Mouse (Mus musculus) retina, postnatal 1 day (tissue): ENCODE results near the gene Rgs10.

Source experiments
- DNase-seq: peaks from one replicate; pipeline ENCODE4 v3.0.0-alpha.2; 2012

Gene Rgs10

GRCm38 (mm10) chr7:128408265-128408664, 10.3 kb downstream of the Rgs10 start:
- peak; percentile 15 for DNase-seq

DNA sequence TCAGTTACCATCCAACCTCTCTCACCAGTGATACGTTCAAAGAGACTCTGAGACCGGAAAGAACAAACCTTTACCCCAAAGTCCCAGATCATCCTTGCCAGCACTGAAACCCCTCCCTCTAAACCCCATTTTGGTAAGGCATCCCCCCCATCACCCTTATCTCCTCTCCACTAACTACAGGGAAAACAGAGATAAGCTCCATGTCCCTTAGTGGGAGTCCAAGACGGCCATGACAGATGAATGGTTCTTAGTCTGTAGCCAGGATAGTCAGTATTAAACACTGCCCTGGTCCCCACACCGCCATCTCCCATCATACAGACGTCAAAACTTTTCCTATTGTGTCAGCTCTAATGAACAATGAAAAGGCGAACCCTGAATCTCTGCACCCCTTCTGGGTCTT, 14.6 kb downstream of the Rgs10 start:
- no peak for DNase-seq

GRCm38 (mm10) chr7:128403586-128403985, 15.0 kb downstream of the Rgs10 start:
- no peak for DNase-seq

DNA sequence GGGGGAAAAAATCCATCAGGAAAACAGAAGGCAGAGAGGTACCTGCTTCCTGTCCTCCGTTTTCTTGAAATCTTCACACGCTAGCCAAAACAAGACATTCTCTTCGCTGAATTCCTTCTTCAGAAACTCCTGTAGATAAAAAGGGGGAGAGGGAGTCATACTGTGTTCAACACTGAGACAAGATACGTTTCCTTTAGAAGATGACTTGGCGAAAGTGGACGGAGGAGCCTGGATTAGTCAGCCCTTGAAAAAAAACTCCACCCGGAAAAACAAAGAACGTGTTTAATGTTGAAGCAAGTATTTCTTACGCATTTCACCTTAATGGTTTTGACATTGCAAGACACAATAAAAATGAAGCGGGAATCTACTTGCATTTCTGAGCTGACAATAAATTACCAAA, 15.4 kb downstream of the Rgs10 start:
- no peak for DNase-seq

DNA sequence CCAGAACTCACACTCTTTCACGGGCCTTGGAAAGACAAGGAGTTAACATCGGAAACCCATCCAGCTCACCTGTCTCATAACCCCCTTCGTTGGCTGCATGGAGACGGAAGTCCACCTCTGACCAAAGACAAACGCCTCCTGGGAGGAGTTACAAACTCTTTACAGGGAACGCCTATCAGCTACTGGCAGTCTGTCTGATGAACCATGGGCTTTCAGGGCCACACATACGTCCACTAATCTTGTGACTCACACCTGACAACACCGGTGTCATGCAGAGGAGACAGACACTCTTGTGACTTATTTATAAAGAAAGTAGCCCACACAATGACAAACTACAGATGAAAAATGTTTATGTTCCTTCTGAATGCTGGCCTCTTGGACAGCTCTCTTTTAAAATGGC, 16.0 kb downstream of the Rgs10 start:
- no peak for DNase-seq

- DNase-seq: no peak
Measured at GRCm38 (mm10) chr7:128398664-128399063, 19.9 kb downstream of the Rgs10 start.

DNA sequence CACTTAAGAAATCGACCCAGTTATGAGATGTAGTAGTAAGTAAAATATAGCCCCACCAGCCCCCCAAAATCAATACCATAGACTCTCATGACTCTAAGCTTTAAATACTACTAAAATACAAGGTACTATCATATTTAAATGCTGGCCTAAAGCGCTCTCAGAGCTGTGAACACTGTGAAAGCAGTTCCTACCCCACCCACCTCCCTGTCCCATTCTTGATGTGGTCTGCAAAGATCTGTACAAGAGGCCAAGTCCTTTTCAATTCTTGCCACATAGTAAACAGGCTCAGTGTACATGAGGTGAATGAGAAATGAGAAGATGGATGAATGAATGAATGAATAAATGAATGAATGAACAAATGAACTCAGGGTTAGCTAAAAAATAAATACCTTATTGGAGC, 21.5 kb downstream of the Rgs10 start:
- no peak for DNase-seq

- DNase-seq: no peak
Measured at GRCm38 (mm10) chr7:128393756-128394155, 24.8 kb downstream of the Rgs10 start.

GRCm38 (mm10) chr7:128392972-128393314, 25.6 kb downstream of the Rgs10 start:
- no peak for DNase-seq

DNA sequence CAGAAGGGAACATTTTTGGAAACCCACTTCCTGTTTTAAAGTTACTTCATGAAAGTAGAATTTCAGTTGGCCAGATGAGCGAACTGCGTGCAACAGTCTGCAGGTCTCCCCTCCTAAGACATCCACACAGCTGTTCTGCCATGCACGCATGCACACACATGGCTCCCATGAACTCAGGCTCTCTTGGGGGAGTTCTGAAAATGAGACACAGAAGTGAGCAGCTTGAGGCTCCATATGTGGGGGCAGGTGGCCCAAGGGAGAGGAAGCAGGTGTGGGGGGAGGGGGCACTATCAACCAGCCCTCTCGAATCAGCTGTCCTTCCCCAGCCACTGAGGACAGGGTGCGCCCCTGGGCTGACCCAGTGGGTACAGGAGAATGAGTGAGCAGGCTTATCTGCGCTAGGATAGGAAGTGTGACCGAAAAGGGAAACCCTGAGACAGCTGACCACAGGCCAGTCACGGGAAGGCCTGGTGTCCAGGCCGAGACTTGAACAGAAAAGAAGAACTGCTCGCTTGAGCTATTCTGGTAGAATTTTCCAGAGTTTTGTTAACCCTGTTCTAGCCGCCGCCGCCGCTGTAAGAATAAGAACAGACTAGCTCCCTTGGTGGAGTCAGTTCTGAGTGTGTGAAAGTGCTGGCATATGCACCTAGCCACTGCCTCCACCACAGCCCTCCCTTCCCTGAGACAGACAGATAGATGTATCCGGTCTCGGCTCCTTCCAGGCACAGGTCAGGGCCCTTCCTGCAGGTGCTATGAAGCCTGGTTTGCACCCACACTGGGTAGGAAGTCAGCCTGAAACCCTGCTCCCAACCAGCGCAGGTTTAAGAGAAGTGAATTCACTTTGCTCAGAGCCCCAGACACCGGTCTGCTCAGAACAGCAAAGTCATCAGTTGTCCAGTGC, 26.2 kb downstream of the Rgs10 start:
- no peak for DNase-seq

GRCm38 (mm10) chr7:128391267-128392057, 27.1 kb downstream of the Rgs10 start:
- no peak for DNase-seq

- peak; percentile 39 for DNase-seq
Measured at GRCm38 (mm10) chr7:128388968-128389367, 29.6 kb downstream of the Rgs10 start.

GRCm38 (mm10) chr7:128383726-128384463, 34.7 kb downstream of the Rgs10 start:
- DNase-seq: no peak

DNA sequence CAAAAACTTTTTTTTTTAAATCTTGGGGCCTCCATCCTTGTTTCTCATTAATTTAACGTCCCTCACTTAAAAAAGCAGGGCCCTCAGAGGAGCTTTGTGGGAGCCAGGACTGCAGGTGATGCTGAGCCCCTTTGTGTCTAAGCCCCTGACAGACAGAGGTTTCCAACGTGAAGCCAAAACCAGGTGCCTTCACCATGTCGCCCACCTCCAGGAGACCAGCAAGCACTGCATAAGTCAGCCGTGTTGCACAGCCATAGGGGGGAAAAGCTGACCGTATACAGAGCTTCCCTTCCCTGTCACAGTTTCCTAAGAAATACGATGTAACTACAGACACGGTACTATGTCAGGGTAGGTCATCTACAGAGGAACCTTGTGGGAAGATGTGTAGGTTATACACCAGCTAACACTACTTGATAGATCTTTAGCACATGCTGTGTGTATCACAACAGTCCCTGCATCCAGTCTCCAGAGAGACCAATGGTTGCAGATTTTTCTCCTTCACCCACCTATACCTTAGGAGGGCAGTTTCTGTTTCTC, 35.3 kb downstream of the Rgs10 start:
- DNase-seq: no peak

- no peak for DNase-seq
Measured at GRCm38 (mm10) chr7:128382527-128382860, 36.1 kb downstream of the Rgs10 start.

DNA sequence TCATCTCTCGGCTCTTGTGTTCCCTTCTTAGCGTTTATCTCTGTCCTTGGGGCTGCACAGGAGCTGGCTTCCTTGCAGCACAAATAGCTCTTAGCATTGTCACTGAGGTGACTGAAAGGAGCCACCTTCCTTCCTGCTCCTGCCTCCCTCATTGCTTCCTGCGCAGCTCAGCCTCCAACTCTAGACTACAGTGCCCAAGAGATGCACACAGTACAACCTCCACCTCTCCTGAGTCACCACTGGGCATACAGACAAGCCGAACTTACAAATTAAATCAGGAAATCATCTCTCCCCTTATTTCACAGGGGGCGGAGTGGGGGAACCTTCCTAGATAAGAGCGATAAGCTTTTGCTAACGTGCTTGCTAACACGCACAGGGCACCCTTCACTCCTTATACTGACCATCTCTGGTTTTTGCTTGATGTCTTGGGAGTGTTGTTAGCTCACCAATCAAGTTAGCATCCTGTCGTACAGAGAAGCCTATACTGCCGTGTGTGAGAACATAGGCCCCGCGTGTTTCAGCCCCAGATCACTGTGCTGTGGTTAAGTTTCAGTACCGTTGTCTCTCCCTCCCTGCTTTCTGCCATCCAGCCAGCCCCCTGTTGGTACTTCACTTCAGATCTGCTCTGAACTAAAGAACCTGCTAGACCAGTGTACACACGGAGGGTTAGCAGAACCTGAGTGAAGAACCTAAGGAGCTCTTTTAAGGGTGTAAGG, 36.6 kb downstream of the Rgs10 start:
- no peak for DNase-seq

DNA sequence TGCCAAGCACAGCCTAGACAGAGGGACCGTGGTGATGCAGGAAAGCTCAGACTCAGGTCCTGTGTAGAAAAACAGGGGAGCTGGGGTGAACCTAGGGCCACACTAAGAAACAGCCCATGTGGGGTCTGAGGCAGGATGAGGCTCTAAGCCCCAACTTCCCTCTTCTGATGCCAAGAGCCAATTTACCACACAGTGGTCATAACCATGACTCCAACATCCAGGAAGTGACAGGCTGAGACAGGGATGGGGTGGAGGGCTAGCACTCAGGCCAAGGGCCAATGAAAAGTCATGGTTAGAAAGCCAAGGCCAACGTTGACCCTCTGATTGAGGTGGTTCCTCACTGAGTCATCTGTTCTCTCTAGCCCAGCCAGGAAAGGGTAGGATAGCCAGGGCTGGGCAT, 37.6 kb downstream of the Rgs10 start:
- DNase-seq: no peak

- DNase-seq: no peak
Measured at GRCm38 (mm10) chr7:128379162-128379805, 39.3 kb downstream of the Rgs10 start.

DNA sequence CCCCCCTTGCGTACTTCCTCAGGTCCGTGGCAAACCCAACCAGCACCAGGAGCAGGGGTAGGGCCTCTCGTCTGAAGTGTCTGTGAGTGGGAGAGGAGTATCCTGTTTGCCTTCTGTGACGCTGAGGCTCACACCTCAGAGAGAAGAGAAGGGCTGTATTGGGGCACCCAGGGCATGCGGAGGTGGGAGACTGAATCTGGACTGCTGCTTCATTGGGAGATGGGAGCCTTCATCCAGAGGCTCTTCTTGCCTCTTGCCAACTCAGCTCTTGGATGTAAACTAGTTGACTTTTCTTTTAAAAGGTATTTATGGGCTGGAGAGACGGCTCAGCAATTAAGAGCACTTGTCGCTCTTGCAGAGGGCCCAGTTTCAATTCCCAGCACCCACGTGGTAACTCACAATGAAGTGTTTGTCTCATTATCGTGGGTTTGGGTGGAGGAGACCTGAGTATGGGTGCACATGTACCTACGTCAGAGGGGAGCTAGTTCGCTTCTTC, 42.3 kb downstream of the Rgs10 start:
- no peak for DNase-seq

GRCm38 (mm10) chr7:128374156-128374555, 44.4 kb downstream of the Rgs10 start:
- DNase-seq: no peak

- DNase-seq: no peak
Measured at GRCm38 (mm10) chr7:128373751-128374150, 44.8 kb downstream of the Rgs10 start.

DNA sequence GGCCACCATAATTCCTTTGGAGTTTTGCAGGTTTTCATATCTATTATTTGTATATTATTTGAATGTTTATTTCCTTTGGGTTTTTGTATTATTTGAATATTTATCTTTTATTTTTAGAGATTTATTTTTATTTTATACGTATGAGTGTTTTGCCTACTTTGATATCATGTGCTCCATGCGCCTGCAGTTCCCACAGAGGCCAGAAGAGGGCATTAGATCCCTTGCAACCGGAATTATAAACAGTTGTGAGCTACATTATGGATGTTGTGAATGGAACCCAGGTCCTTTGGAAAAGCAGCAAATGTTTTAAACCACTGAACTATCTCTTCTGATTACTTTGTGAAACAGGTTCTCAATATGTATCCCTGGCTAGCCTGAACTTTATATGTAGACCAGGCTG, 46.2 kb downstream of the Rgs10 start:
- DNase-seq: no peak
